Mouse (Mus musculus) adrenal gland (tissue): ENCODE measurements around the gene Irf1.

ENCODE experiments used
- intact Hi-C: fragments of 180-260 bp; cut with DNase I; formaldehyde crosslinking; loops from one replicate; pipeline ENCODE4 v1.15.1; 2025
- microRNA-seq, 2 experiments: library from miRNA; unstranded; fragments of <30 nt; microRNA quantifications; one replicate each; pipeline ENCODE4; 2019

Gene Irf1

DNA sequence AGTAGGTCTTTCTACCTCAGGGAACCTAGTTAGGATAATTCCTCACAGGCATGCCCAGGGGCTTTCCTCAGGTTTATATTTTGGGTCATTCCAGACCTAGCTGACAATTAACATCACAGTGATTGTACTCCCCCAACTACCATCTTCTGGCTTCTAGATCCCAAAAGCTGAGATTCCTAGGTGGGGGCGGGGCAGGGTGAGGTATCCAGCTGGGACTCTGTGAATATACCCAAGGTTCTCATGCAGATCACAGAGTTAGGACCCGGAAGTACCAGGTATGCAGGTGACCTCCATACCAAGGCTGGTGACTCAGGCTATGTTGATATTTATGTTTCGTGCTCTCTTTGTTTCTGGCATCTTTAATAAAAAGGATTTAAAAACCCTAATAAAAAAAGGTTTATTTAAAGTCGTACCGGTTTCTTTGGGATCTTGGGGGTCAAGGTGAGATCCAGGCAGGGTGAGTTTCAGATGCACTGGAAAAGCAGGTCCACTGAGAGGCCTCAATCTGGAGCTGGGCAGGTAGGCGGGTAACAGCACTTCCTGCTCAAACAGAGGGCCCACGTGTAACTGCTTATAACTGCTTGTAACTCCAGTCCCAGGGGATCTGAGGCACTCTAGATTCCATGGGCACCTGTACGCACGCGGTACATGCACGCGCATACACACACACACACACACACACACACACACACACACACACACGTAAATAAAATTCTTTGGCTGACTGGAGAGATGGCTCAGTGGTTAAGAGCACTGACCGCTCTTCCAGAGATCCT is 34.9 kb downstream of the Irf1 start:
- intact Hi-C loops: loop anchor here (5.0 kb wide), 1 partner anchor 43 kb away; no protein-coding TSS in a partner anchor

GRCm38 (mm10) chr11:53805786-53806185 is 36.0 kb downstream of the Irf1 start:
- intact Hi-C loops: no loop called here

DNA sequence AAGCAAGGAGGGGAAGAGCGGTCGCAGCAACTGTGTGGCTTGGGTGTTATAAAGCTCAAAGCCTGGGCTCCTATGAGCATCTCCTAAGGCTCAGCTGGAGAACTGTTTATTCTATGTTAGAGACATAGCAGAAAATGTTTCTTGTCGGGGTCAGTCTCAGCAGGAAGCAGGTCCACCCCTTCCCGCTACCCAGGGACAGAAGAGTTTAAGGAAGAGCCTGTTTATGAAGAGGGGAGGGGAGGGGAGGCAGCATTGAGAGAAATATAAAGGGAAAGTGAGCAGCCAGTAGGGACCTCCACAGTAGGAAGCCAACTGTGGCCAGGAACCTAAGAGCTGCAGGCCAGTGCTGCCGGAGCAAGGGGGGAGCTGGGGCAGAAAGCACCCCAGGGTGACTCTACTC is 39.5 kb downstream of the Irf1 start:
- intact Hi-C loops: no loop called here

GRCm38 (mm10) chr11:53810156-53810555 is 40.3 kb downstream of the Irf1 start:
- intact Hi-C loops: no loop called here

DNA sequence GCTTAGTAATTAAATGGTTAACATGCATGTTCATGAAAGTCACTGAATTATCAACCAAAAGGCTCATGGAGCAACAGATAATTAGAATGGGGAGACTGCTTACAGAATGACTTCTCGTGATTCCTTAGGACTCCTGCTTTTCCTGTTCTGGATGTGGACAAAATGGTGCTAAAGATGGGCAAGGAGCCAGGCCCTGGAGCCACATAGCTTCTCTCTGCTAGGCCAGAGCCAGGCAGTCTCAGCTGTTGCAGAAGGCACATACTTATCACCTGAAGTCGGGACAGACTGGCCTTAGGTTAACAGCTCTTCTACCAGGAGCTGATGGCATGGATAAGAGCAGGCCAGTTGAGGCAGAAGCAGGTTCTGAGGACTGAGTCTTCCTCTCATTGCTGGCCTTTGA is 40.9 kb downstream of the Irf1 start:
- intact Hi-C loops: no loop called here

- intact Hi-C loops: no loop called here
These were observed 41.5 kb downstream of the Irf1 start for GRCm38 (mm10) chr11:53811312-53811711.

DNA sequence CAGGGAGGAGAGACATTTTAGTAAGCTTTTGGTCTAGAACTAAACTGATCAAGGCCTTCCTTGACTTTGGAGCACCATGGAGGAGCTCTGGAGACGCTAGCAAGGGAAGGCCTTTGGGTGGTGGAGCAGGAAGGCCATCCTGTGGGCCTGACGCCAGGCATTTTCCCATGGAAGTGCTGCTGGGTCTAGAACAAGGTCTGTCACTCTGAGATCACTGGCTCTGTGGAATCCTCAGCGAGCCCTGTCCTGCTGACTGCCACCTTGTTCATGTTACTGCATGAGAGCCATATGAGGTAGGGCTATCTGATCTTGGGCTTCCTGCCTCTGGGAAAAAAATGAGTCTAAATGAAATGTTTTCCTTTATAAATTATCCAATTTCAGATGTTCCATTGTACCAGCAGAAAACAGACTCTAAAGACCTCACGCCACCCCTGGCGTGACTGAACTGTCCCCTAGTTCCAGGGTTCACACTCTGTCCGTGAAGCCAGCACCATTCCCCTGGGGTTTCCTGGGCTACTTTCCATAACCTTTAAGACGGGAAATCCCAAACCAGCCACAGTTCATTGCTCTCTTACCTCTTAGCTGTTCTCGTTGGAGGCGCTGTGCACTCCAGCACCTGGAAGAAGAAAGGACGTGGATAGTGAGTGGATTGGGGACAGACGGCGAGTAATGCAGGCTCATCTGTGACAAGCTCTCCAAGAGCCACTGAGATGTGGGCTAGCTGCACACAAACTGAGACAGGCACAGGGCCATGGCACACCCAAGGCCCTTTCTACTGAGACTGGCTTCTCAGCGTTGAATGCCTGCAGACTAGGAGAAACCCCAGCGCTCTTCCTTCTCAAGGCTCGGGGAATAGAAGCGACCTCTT is 43.4 kb downstream of the Irf1 start:
- intact Hi-C loops: no loop called here

DNA sequence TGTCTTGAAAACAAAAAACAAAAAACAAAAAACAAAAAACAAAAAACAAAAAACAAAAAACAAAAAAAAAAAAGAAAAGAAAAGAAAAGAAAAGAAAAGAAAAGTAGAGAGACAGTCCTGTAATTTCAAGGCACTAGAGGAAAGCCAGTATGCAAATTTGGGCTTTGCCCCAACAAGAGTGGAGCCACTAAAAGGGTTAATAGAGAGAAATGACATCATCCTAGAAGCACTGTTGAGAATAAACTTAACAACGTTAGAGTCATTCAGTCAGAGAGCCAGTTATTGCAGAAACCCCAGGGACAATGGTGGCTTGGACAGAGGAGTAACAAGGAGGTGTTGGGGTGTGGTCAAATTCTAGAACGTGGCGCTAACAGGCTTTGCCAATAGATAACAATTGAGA is 45.0 kb downstream of the Irf1 start:
- intact Hi-C loops: no loop called here

GRCm38 (mm10) chr11:53816841-53817375 is 47.1 kb downstream of the Irf1 start:
- intact Hi-C loops: no loop called here

DNA sequence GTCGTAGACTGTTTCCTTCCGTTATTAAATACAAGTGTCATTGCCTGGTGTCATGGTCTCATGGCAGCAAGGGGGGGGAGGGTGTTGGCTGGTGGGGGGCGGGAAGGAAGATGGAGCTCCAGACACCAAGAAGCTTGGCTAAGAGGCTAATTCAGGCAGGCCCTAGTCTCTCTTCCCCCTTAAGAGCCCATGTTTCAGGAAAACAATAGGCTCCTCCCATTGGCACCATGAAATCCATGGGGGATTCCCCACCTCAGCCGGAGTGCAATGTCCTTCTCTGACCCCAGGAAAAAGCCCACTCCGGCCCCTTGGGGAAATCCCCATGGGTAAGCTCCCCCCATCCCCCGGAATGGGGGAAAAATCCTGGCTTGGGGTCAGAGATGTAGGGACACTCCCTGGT is 49.0 kb downstream of the Irf1 start:
- intact Hi-C loops: no loop called here

DNA sequence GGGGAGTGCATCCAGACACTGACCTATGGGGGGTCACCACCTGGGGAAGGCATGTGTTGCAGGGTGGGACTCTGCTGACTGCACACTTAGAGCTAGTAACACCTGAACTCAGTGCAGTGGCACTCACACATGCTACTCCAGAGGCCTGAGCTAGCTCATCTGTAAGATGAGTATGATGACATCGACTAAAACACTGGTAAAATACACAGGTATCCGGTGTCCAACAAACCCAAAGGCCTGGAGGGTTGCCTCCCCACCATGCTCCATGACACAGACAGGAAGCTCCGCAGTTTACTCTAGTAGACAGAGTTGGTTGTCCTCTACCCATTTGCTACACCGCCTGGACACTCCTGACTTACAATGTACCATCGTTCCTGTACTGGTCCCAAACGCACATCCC is 49.7 kb downstream of the Irf1 start:
- intact Hi-C loops: no loop called here

GRCm38 (mm10) chr11:53820516-53821170 is 50.8 kb downstream of the Irf1 start:
- intact Hi-C loops: no loop called here

DNA sequence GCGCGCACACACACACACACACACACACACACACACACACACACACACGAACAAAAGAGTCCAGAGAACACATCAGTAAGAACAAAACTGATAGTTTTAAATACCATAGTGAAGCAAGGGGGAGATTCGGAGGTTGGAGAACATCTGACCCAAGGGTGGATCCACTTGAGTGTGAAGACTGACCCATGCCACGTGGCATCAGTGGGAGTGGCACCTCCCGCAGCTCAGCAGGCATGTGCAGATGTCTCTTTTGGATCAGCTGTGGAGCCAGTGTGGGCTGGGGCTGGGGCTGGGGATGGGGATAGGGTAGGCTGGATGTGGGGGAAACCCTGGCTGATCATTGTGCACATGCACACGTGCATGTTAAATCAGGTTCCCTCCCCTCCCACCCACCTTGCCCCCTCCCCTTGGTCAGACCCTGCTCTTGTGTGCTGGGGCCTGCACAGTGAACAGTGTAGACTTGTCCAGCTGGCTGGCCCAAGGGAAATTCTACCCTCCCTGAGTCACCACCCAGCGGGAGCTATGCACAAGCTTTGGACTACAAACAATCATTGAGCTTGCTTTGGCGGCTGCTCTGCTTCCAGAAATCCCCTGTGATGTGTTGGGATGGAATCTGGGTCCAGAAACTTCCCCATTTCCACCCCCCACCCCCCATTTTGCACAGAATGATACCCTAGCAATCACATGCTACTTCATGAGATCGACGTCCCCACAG is 51.6 kb downstream of the Irf1 start:
- intact Hi-C loops: no loop called here

DNA sequence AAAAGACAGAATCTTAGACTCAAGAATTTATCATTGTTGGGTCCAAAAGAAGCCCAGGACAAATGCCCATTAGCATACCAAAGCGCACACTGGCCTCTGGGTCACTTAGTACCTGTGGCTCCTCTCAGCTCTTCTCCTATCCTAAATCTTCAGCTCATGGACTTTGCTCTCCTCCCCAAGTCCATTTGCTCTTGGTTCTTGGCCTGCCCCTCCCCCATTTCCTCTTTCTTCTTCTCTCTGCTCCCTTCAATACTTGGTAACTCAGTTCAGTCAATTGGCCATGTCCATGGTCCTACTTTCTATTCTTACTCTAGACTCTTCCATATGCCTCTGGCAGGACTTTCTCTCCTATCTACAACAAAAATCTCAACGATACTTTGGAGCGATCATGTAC is 52.1 kb downstream of the Irf1 start:
- intact Hi-C loops: no loop called here

DNA sequence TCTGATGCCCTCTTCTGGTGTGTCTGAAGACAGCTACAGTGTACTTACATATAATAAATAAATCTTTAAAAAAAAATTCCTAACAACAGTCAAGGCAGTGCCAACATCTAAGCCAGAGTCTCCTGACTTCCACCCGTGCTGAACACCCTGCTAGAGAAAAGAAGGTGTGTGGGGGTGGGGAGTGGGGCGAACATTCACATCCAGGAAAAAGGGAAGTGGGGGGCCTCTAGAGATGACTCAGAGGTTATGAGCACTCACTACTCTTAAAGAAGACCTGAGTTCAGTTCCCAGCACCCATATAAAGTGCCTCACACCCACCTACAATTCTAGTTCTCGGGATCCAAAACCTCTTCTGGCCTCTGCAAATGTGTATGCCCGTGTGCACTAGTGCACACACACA is 55.6 kb downstream of the Irf1 start:
- intact Hi-C loops: no loop called here

Small RNA genes within 50 kb of the gene (microRNA-seq; reads per million reads assigned to microRNA genes)
- 0.11 to 0.62 reads per million in 2 experiments for gene Mir7671
